Mouse (Mus musculus): ENCODE measurements around the gene Tex10. TPM values are rescaled to one million over a fixed set of nuclear protein-coding genes. Genes with fewer than 3 reads are reported as not detected.

Tex10 gene
- polyA plus RNA-seq (2012; fragmentation: generic; extraction: Trizol) = 11.3 TPM

GRCm38 (mm10) chr4:48472792-48473650, at the start of gene Tex10:
Tex10 (minus strand) TSS chr4:48473459.
- Histone ChIP-seq H3K36me3 (ENCODE audit: control insufficient read depth, insufficient read depth) (peaks cover 15% of the 10 kb centered on the region), H3K4me2 (ENCODE audit: low read depth) (peak within 1 kb of the TSS; percentile 94), H3K27me3 (ENCODE audit: control insufficient read depth, insufficient read depth, insufficient read length) (no peaks in the 10 kb centered on the region), H3K79me2 (ENCODE audit: control insufficient read depth, insufficient read depth) (peaks cover 34% of the 10 kb centered on the region), H3ac (ENCODE audit: control insufficient read depth, insufficient read length) (peak within 1 kb of the TSS; percentile 40), H3K4me3 (peak within 1 kb of the TSS; percentile 65)
- TF ChIP-seq POLR2A (IDR thresholded peaks at IDR 0.05; ENCODE audit: insufficient read length, low read depth) (peak; percentile 92), MAX (IDR thresholded peaks at IDR 0.05; ENCODE audit: low read depth) (no peak), POLR2AphosphoS2 (IDR thresholded peaks at IDR 0.05; ENCODE audit: insufficient read length, low read depth) (peak; percentile 82), MYOD1 (IDR thresholded peaks at IDR 0.05; ENCODE audit: control insufficient read depth in 1 of 3, insufficient read length in 2 of 3, low read depth in 2 of 3) (no peak), E2F4 (IDR thresholded peaks at IDR 0.05; ENCODE audit: insufficient read depth) (peak; percentile 54), USF1 (IDR thresholded peaks at IDR 0.05; ENCODE audit: low read depth) (peak; percentile 93)

GRCm38 (mm10) chr4:48510861-48511260, 37.6 kb upstream of the Tex10 start:
- Histone ChIP-seq H3ac (ENCODE audit: control insufficient read depth, insufficient read length) (no peak overlapping the region), H3K27me3 (ENCODE audit: control insufficient read depth, insufficient read depth, insufficient read length) (no peaks in the 10 kb centered on the region), H3K79me2 (ENCODE audit: control insufficient read depth, insufficient read depth) (no peaks in the 10 kb centered on the region), H3K4me3 (no peak overlapping the region), H3K4me2 (ENCODE audit: low read depth) (no peak overlapping the region), H3K36me3 (ENCODE audit: control insufficient read depth, insufficient read depth) (no peaks in the 10 kb centered on the region)
- no peak for TF ChIP-seq E2F4 (IDR thresholded peaks at IDR 0.05; ENCODE audit: insufficient read depth)
- TF ChIP-seq CEBPB (IDR thresholded peaks at IDR 0.05; ENCODE audit: insufficient read depth, poor library complexity, severe bottlenecking) = no peak
- TF ChIP-seq REST (IDR thresholded peaks at IDR 0.05; ENCODE audit: insufficient read depth, insufficient read length) = no peak
- TF ChIP-seq TCF3 (IDR thresholded peaks at IDR 0.05; ENCODE audit: insufficient read length, low read depth) = no peak
- no peak for TF ChIP-seq USF1 (IDR thresholded peaks at IDR 0.05; ENCODE audit: low read depth)
- TF ChIP-seq MAX (IDR thresholded peaks at IDR 0.05; ENCODE audit: low read depth) = no peak
- TF ChIP-seq SRF (IDR thresholded peaks at IDR 0.05; ENCODE audit: control insufficient read depth, insufficient read length, low read depth) = no peak
- no peak for TF ChIP-seq MYOG (IDR thresholded peaks at IDR 0.05; ENCODE audit: control insufficient read depth in 1 of 3, insufficient read depth in 1 of 3, insufficient read length in 2 of 3, low read depth in 2 of 3)
- no peak for TF ChIP-seq TCF12 (IDR thresholded peaks at IDR 0.05; ENCODE audit: insufficient read depth, poor library complexity, severe bottlenecking)
- TF ChIP-seq POLR2A (IDR thresholded peaks at IDR 0.05; ENCODE audit: insufficient read length, low read depth) = no peak
- TF ChIP-seq MYOD1 (IDR thresholded peaks at IDR 0.05; ENCODE audit: control insufficient read depth in 1 of 3, insufficient read length in 2 of 3, low read depth in 2 of 3) = no peak

- no peaks in the 10 kb centered on the region for H3K27me3 ChIP-seq (ENCODE audit: control insufficient read depth, insufficient read depth, insufficient read length)
- H3K36me3 ChIP-seq (ENCODE audit: control insufficient read depth, insufficient read depth) = no peaks in the 10 kb centered on the region
- H3K4me3 ChIP-seq = no peak overlapping the region
- no peak overlapping the region for H3ac ChIP-seq (ENCODE audit: control insufficient read depth, insufficient read length)
- TF ChIP-seq CEBPB (IDR thresholded peaks at IDR 0.05; ENCODE audit: insufficient read depth, poor library complexity, severe bottlenecking) (no peak), SRF (IDR thresholded peaks at IDR 0.05; ENCODE audit: control insufficient read depth, insufficient read length, low read depth) (no peak), E2F4 (IDR thresholded peaks at IDR 0.05; ENCODE audit: insufficient read depth) (no peak), USF1 (IDR thresholded peaks at IDR 0.05; ENCODE audit: low read depth) (no peak), REST (IDR thresholded peaks at IDR 0.05; ENCODE audit: insufficient read depth, insufficient read length) (no peak), TCF12 (IDR thresholded peaks at IDR 0.05; ENCODE audit: insufficient read depth, poor library complexity, severe bottlenecking) (no peak), POLR2AphosphoS2 (IDR thresholded peaks at IDR 0.05; ENCODE audit: insufficient read length, low read depth) (no peak), MYOD1 (IDR thresholded peaks at IDR 0.05; ENCODE audit: control insufficient read depth in 1 of 3, insufficient read length in 2 of 3, low read depth in 2 of 3) (no peak), POLR2A (IDR thresholded peaks at IDR 0.05; ENCODE audit: insufficient read length, low read depth) (no peak), MAX (IDR thresholded peaks at IDR 0.05; ENCODE audit: low read depth) (no peak), MYOG (IDR thresholded peaks at IDR 0.05; ENCODE audit: control insufficient read depth in 1 of 3, insufficient read depth in 1 of 3, insufficient read length in 2 of 3, low read depth in 2 of 3) (no peak), TCF3 (IDR thresholded peaks at IDR 0.05; ENCODE audit: insufficient read length, low read depth) (no peak)
- no peaks in the 10 kb centered on the region for H3K79me2 ChIP-seq (ENCODE audit: control insufficient read depth, insufficient read depth)
- no peak overlapping the region for H3K4me2 ChIP-seq (ENCODE audit: low read depth)
Measured at GRCm38 (mm10) chr4:48492510-48492909, 19.3 kb upstream of the Tex10 start.

- Histone ChIP-seq H3K79me2 (ENCODE audit: control insufficient read depth, insufficient read depth) (no peaks in the 10 kb centered on the region), H3K27me3 (ENCODE audit: control insufficient read depth, insufficient read depth, insufficient read length) (no peaks in the 10 kb centered on the region), H3K4me3 (no peak overlapping the region), H3K4me2 (ENCODE audit: low read depth) (no peak overlapping the region), H3K36me3 (ENCODE audit: control insufficient read depth, insufficient read depth) (no peaks in the 10 kb centered on the region), H3ac (ENCODE audit: control insufficient read depth, insufficient read length) (no peak overlapping the region)
- TF ChIP-seq TCF12 (IDR thresholded peaks at IDR 0.05; ENCODE audit: insufficient read depth, poor library complexity, severe bottlenecking) (no peak), MYOG (IDR thresholded peaks at IDR 0.05; ENCODE audit: control insufficient read depth in 1 of 3, insufficient read depth in 1 of 3, insufficient read length in 2 of 3, low read depth in 2 of 3) (no peak), REST (IDR thresholded peaks at IDR 0.05; ENCODE audit: insufficient read depth, insufficient read length) (no peak), SRF (IDR thresholded peaks at IDR 0.05; ENCODE audit: control insufficient read depth, insufficient read length, low read depth) (no peak), CEBPB (IDR thresholded peaks at IDR 0.05; ENCODE audit: insufficient read depth, poor library complexity, severe bottlenecking) (no peak), MYOD1 (IDR thresholded peaks at IDR 0.05; ENCODE audit: control insufficient read depth in 1 of 3, insufficient read length in 2 of 3, low read depth in 2 of 3) (no peak), MAX (IDR thresholded peaks at IDR 0.05; ENCODE audit: low read depth) (no peak), TCF3 (IDR thresholded peaks at IDR 0.05; ENCODE audit: insufficient read length, low read depth) (no peak), POLR2A (IDR thresholded peaks at IDR 0.05; ENCODE audit: insufficient read length, low read depth) (no peak), POLR2AphosphoS2 (IDR thresholded peaks at IDR 0.05; ENCODE audit: insufficient read length, low read depth) (no peak), E2F4 (IDR thresholded peaks at IDR 0.05; ENCODE audit: insufficient read depth) (no peak), USF1 (IDR thresholded peaks at IDR 0.05; ENCODE audit: low read depth) (no peak)
Measured at GRCm38 (mm10) chr4:48491290-48491743, 18.1 kb upstream of the Tex10 start.

Data from myocyte (in vitro differentiated cells).